Mouse (Mus musculus): ENCODE measurements around the gene Adam15. TPM values are rescaled to one million over a fixed set of nuclear protein-coding genes. Genes with fewer than 3 reads are reported as not detected.
A peak's percentile ranks its signal among the peaks of the same experiment; 100 is the strongest.

Adam15 gene
- total RNA-seq (2021), result 100 to 1,000 TPM; 102 to 105 TPM
- long read RNA-seq, transcript Adam15-201 (23 exons, 2,975 nt), result major isoform, 7 of 43 reads
- long read RNA-seq, partial matches to known transcripts, result 8 of 43 reads
- long read RNA-seq, other reads (novel, unspliced or antisense), result 26 of 43 reads

DNA sequence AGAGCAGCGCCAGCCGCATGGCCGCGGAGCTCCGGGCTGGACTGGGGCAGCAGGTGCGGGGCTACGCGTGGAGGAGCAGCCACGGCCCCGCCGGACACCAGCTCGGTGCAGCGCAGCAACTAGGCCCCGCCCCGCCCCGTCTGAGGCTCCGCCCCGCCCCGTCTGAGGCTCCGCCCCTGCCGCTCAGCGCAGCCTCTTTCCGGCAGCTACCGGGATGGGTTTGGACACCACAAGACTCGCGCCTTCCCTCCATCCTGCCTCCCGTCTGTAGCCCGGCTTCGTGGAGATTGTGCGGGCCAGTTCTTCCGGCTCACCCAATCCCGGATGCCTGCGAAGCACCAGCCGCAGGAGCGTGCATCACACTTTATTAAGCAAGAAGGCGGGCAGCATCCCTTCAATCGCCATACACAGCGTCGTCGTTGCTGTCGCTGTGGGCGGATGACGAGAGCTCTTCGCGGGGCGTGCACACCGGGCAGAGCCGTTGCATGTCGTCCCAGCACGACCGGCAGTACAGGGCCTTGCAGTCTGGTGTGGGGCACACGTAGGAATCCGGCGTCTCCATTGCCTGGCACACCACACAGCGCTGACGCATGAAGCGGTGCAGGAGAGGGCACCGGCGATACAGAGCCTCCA, at the start of gene Adam15:
TSS of gene Adam15 (minus strand) at position 128 of the 633 bp plus-strand sequence.
- peak; percentile 91 to 92 for DNase-seq (ENCODE audit: low spot score in 2 of 2)

DNA sequence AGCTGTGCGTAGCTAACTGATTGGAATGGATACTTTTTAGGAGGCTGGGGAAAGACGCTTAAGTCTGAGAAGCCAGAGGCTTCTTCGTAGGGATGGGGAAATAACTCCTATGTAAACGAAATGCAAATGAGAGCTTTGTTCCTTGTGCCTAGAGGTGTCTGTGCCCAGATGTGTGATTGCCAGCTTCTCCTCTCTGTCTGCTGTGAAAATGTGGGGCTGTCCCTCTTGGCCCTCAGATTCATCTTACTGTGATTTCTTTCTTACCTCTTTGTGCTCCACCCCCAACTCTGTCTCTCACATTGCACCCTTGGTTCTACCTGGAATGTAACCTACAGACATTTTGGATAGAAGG, 46.8 kb upstream of the Adam15 start:
- no peak for DNase-seq (ENCODE audit: low spot score in 2 of 2)

DNA sequence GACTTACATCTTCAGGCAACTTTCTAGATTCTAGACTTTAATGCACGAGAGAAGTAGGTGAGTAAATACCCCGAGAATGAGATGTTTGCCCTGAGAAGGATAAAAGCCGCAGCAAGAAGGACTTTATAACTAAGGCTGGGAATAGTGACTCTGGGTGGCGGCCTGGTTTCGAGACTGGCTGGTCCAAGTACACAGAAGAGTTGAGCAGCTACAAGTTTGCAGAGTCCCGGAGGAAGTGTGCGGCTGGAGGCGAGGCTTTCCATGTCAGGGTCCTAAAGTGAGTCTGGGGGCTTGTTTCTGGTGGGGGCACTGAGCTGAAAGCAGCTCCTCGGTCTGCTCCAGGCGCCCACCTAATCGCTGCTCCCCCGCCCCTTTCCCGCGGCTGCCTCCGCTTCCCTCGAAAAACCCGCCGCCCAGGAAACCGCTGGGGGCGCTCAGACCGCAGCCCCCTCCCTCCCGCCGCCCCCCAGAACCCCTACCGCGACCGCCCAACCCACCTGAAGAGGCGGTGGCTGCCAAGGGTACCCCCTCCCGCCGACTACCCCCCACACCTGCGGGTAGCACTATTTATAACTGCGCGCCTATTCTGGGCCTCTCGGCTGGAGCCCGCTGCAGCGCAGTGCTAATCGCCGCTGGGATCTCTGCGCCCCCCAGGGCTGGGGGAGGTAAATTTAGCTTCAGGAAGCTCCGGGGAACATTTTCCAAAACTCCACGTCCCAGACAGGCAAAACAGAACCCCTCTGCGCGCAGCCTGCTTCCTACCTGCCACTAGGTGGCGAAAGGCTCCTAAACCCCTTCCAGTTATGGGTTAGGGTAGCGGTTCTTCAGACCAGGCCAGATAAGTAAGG, 46.2 kb upstream of the Adam15 start:
- DNase-seq (ENCODE audit: low spot score in 2 of 2), result peak; percentile 65 to 69

DNA sequence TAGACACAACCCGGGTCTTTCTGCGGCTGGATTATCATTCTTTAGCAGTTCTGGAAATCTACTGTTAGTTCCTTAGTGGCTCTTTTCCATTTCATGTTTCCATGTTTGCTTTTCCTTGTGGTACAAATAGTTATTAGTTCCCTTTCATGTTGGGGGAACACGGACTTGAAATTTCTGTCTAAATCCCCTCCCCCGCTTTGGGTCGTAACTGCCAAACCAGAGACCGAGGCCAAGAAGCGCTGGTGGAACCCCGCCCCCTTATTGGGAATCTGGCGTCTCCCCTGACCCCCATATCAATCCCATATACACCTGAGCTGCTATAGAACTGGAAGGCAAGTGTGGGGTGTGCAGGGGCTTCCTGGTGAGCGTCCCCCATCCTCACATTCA, 45.6 kb upstream of the Adam15 start:
- DNase-seq (ENCODE audit: low spot score in 2 of 2), result no peak

DNA sequence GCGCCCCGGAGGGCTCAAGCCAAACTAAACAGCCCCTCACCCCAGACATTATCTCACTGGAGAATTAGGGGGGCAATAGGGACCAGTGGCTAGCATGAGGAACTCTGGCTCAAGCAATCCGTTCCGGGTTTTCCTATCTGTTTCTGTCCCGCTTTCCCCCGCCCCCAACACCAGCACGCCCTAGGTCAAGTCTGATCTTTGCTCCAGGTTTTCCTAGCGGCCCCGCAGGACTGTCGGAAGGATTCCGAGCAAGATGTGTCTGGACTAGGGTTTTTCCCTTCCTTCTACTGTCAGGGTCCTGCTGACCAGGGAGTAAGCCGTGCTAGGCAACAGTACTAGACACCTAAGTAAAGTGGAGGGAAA, 45.1 kb upstream of the Adam15 start:
- DNase-seq (ENCODE audit: low spot score in 2 of 2), result peak; percentile 63 to 73

DNA sequence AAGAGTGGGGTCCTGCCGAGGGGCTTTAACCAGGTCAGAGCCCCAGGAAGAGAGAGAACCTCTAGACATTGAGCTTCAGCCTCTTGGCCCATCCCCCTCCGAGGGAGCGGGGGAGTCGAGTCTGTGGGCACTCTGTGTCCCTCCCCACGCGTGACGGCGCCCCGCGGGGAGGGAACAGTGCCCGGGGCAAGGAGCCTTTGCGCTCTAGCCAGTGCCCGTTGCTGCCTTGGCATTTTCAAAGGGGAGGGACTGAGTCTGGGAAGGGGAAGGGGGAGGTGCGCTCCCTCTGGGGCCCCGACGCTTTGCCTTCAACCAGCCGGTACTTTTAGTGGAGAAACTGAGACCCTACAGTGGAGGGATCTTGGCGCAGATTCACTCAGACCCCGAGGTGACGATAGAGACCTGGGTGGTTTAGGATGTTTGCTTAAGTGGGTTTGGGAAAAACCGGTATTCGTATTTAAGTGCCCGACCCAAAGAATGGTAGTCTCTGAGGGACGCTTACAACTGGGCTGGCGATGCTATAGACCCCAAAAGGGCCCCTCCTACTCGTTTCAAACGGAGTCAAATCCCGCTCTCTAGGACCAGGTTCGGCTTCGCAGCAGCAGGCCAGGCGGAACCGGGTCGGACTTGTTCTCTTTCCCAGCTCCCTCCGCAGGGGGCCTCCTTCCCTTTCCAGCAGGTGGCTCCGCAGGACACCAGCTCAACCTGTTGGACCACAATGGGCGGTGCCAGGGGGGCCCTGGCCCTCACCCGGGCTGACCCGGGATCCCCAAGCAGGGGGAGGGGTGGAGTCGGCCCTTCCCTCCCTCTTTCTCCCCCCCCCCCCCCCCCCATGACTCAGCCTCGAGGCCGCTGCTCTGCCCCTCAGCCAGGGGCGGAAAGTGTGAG, 44.5 kb upstream of the Adam15 start, which contains the start of gene Zbtb7b:
TSS of gene Zbtb7b (minus strand) at position 771 of the 888 bp plus-strand sequence.
- peak; percentile 69 to 76 for DNase-seq (ENCODE audit: low spot score in 2 of 2)

DNA sequence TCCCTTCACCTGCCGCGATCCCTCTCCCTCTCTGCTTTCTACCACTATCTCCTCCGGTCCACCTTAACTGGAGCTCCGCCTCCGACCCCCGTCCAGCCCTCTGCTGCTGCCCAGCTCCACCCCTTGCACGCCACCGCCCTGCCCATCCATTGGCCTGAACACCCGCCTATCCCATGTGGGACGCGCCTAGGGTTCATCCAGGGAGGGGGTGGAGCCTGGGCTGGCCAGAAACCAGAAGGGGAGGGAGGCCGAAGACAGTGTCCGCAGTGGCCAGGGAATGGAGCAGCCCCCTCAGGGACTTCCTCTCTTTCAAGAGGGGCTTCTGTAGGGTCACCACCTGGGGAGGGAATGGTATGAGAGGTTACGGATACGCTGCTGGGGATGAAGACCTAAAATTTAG, 43.8 kb upstream of the Adam15 start:
- DNase-seq (ENCODE audit: low spot score in 2 of 2), result peak; percentile 95 to 96

DNA sequence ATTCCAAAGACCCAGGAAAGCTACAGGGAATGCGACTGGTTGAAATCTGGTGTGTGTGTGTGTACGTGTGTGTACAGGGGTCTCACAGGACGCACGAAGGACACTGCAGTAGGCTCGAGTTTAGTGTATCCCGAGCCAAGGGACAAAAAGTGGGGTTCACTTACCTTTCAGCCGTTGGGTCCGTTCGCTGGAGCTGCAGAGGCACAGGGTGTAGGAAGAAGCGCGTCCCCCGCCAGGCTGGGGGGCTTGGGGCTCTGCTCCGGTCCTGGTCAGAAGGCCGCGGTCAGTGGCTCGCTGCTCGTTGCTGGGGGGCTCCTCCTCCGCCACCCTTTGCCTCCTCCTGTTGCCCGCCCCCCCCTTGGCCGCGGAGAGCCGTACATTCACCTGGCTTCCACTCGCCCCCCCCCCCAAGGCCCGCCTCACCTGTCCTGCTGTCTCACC, 43.1 kb upstream of the Adam15 start:
- peak in 1 of 2 experiments; percentile 45 for DNase-seq (ENCODE audit: low spot score in 2 of 2)

DNA sequence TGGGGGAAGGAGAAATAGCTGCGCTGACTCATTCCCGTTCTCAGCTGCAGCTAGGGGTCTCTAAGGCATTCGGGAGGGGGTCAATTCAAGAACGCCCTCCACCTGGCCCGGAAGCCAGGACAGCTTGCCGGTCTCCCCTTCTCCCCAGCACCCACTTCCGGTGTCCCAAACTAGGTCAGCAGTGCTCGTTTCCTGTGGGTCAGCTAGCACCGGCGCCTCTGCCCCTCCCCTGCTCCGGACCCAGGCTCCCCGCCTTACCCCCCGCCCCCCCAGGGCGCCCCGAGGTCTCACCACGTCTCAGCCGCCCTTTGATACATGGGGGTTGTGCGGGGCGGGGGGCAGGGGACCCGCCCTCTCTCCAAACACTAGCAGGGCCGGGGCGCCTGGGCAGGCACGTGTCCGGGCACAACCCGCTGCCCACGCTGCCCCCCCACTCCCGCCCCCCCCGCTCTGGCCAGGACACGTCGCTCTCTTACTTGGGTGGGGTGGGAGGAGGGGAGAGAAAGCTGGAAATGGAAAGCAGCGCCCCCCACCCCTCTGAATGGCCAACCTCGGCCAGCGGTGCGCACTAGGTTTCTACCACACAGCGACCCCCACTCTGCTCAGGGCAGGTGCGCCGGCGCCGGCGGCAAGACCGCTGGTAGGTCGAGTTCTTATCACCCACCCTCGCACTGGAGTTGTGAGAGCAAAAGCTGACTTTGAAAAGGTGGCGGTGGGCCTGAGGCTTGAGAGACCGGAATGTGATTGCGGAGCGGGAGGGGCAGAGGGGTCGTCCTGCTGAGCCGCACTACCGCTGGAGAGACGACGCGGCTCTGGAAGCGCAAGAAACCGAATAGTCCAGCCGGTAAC, 42.1 kb upstream of the Adam15 start:
- peak; percentile 42 to 48 for DNase-seq (ENCODE audit: low spot score in 2 of 2)

DNA sequence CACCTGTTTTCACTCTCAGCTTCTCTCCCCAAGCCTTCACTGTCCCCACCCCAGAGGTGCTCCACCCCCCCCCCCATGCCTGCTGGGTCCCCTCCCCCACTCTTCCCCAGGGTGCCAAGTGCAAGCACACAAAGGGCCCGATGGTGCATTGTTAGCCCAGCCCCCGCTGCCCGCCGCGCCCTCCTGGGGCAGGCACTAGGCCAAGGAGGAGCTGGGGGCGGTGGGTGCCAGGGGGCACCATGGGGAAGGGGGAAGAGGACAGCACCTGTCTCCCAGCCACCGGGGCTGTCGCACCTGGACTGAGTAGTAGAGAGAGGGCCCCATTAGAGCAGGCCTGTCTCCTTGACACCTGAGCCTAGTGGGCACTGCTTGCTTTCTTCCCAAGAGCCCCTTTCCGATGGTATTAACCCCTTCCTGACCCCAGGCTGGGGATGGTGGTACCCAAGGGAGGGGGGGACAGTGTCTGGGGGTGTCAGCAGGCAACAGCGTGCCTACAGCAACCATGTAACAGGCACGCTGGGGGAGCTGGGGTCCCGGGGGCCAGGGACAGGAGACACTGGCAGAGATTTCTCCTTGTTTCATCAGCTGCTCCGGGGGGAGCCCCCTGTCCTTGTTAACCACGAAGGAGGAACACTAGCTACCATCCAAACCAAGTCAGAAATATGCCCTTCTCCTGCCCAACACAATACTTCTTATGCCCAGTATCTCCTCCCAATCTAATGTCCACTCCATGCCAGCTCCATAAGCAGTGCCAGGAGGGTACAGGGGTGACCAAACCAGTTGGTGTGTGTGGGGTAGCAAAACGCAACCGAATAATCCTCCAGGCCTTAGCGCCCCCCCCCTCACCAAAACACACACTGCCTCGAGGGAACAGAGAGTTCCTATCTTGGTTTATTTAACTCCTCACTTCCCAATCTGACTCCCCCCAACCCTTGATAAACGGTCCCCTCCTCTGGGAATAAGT, 41.2 kb upstream of the Adam15 start:
- DNase-seq (ENCODE audit: low spot score in 2 of 2), result peak in 1 of 2 experiments; percentile 16

DNA sequence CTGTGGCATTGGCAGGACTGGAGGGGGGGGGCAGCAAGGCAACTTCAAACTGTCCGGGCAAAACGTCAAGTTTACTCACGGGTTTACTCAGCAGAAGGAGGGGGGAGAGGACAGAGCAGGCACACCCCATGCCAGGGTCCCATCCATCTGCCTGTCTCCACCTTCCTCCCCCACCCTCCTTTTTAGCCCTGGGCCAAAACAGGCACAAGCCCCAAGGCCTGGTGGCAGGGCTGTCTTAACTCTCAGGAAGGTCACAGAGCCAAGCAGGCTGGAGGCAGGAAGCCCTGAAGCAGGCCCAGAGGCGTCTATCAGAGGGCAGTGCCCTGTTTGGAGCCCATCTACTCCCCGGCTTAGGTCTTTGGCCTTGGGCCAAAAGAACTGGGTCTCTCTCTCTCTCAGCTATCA, 40.3 kb upstream of the Adam15 start:
- DNase-seq (ENCODE audit: low spot score in 2 of 2), result no peak

DNA sequence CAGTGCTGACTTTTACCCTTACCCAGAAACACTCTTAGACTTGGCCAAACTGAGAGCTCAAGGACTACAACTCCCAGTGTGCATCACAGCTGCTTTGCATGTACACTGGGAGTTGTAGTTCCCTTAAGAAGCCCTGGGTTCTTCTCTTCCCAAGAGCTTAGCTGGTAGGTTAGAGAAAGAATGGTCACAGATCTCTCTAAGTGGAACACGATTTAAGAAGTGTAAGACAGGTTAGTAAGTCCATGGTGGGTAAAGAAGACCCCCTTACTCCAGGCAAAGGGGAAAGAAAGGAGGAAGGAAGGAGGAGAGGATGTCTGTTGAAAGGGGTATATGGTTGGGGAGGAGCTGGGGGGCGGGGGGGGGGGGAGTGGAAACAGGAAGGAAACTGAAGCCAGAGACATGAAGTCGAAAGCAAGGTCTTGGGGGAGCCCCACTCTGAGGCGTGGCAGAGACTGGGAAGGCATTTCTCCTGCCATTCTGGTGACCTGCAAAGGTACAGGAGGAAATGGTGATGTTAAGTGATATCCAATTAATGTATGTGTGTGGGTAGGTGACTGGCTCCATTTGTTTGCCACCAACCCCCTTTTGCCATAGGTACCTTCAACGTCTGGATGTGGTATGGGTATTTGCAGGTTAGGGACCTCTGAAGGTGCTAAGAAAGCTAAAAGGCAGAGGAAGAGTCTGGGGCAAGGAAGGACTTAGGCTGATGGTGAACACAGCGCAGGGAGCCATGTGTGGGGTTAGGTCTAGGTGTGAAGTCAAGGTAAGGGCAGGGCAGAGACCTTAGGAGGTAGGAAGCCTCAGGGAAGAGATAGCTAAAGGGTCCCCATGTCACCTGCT, 39.3 kb upstream of the Adam15 start:
- DNase-seq (ENCODE audit: low spot score in 2 of 2), result peak in 1 of 2 experiments; percentile 34

DNA sequence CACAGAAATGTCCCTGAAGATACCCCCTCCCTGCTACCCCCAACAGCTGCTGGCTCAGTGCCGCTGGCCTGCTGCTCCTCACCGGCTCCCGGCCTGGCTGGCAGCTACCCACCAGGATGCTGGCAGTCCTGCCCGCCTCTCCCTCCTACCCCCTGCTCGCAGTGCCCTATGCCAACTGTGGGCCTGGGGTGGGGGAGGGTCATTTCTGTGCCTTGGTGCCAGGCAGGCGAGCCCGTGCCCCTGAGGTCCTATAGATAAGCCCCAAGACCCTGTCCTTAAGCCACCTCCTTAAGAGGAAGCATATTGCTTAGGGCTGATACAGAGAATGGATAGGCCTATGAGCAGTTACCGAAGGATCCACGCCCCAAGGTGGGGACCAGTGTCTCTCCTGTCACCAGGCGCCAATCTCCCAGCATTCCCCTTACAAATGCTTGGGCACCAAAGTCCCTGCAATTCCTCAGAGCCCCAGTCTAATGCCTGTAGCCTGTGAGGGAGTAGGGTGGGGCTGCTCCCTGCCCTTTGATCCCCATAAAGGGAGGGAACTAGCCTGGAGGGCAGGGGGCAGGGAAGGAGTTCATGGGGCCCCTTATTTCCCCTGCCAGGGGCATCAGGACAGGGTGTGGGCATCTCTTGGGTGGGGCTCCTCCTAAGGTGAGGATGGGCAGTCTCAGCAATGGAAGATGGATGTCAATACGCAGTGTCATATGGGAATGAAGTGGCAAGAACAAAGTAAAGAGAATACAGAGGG, 38.5 kb upstream of the Adam15 start:
- DNase-seq (ENCODE audit: low spot score in 2 of 2), result peak; percentile 72 to 78

DNA sequence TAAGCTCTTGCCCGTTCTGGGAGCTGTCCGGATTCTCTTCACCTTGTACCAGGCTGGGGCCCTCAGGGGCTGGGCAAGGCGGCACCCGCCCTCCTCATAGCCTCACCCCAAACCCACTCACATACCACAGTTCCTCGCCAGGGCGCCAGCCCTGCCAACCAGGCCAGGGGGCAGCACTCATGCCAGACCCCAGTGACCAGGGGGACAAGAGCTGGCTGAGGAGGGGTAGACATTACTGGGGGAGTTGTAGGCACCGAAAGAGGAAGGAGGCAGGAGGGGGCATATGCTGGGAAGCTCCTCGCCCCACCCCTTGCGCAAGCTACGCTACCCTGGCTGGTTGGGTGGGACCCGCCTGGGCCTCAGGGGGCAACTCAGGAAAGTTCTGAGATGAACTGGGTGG, 37.8 kb upstream of the Adam15 start:
- DNase-seq (ENCODE audit: low spot score in 2 of 2), result peak; percentile 18 to 45

DNA sequence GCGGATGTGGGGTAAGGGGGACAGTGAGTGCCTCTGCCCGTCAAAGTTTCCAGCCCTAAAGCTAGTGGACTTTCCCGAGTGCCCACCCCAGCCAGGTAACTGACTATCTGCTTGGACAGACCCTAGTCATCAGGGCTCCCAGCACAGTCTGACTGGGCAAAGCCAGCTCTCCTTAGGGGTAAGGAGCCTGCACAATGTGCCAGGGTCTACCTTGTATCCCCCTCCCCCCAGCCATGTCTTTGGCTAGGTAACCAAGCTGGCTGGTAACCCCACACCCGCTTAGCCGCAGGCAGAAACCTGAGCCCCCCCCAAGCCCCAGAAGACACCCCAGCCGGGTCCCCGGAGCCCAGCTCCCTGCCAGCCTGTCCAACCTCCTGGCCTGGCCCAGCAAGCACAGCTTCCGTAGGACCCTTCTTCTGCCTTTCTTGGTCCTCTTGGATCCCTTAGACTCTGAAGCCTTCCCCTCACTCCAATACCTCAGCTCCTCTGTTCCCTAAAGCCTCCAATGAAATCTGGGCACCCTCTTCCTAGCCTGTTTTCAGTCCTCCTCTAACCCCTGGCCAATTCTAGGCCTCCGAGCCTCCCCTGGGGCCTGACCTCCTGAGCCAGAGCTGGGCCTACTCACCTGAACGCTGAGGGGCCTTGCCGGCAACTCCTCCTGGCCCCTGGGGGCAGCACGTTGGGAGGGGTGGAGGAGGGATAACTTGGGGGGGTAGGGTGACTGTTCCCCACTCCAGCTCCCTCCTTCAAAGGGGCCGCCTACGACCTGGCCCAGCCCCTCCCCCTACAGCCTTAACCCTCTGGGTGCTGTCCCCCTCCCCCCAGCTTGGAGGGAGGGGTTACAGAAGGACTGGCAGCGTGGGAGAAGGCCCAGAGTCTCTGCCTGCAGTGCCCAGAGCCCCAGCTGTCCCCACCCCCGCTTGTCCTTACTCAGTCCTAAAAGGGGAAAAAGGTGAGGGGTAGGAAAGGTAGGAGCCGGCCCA, 36.9 kb upstream of the Adam15 start:
- no peak for DNase-seq (ENCODE audit: low spot score in 2 of 2)

DNA sequence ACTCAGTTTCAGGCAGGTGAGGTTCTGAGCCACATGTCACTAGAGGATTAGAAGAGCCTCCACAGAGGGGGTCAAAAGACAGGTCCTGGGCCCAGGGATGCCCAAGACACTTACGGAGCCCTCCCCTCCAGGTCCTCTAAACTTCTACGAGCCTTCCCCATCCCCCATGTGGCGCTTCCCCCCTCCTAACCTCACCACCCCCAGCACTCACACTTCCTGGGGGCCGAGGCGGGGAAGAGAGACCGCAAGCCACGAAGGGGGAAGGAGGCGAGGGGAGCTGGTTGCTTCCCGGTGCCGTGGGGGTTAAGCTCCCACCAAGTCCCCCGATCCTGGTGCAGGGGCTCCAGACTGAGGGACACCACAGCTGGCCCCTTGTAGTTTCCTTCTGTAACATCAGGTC, 35.7 kb upstream of the Adam15 start:
- no peak for DNase-seq (ENCODE audit: low spot score in 2 of 2)

Measured in layer of hippocampus, postnatal 10 days (tissue).